Mouse (Mus musculus) heart, embryonic 10.5 days (tissue): ENCODE measurements around the gene Gm21762. TPM values are rescaled to one million over a fixed set of nuclear protein-coding genes. Genes with fewer than 3 reads are reported as not detected.
"Not testable (repeated sequence)": the region's sequence is repeated elsewhere in the genome, so short reads cannot be mapped to it uniquely, and the experiment has no call there.

Source experiments
- DNase-seq: peaks from one replicate; pipeline ENCODE4 v3.0.0-alpha.2; 2017; ENCODE audit warnings: low spot score
- H3K27ac ChIP-seq: fragments of 300-500 bp; sonication (generic); 2 replicates; pipeline ENCODE4 v1.5.1; 2016; ENCODE audit warnings: mild to moderate bottlenecking
- H3K27me3 ChIP-seq: fragments of 300-500 bp; sonication (generic); 2 replicates; pipeline ENCODE4 v1.6.1; 2016; ENCODE audit warnings: mild to moderate bottlenecking; ENCODE audit not compliant: poor library complexity, insufficient read depth, severe bottlenecking
- H3K36me3 ChIP-seq: fragments of 300-500 bp; sonication (generic); 2 replicates; pipeline ENCODE4 v1.6.1; 2016; ENCODE audit warnings: mild to moderate bottlenecking, moderate library complexity
- H3K4me1 ChIP-seq: fragments of 300-500 bp; sonication (generic); 2 replicates; pipeline ENCODE4 v1.6.1; 2016; ENCODE audit warnings: mild to moderate bottlenecking
- H3K4me3 ChIP-seq: fragments of 300-500 bp; sonication (generic); 2 replicates; pipeline ENCODE4 v1.5.1; 2016; ENCODE audit warnings: mild to moderate bottlenecking, moderate library complexity
- H3K9me3 ChIP-seq: fragments of 300-500 bp; sonication (generic); 2 replicates; pipeline ENCODE4 v1.6.1; 2016; ENCODE audit warnings: mild to moderate bottlenecking, moderate library complexity
- WGBS: fragments of 180-500 bp; shearing (Covaris S2); methylation state at CpG from one replicate; pipeline ENCODE4 v1.1.7; 2016; 5-methylcytosine and 5-hydroxymethylcytosine counted together
- polyA plus RNA-seq: library from polyadenylated mRNA; unstranded; fragments of >200 nt; fragmentation: Nextera tagmentation; extraction: Ambion mirVana; gene quantifications from 2 replicates; pipeline ENCODE4 v1.2.1, GENCODE M21; 2016

The Gm21762 gene
- polyA plus RNA-seq, result not detected in 2 replicates

- H3K36me3 ChIP-seq, DNase-seq, H3K9me3 ChIP-seq, H3K27ac ChIP-seq, H3K4me1 ChIP-seq, H3K4me3 ChIP-seq, H3K27me3 ChIP-seq: not testable (repeated sequence)
- no CpG with 5 or more reads among the region's 2 CpGs for WGBS
Observed at GRCm38 (mm10) chr13:120215847-120216246, at the start of gene Gm21762. Gene Gm21762, minus strand, starts transcription at chr13:120215947.

GRCm38 (mm10) chr13:120262870-120263269, 47.1 kb upstream of the Gm21762 start, which contains the start of gene AF067061:
Gene AF067061, plus strand, starts transcription at chr13:120263114.
- not testable (repeated sequence) for H3K9me3 ChIP-seq, H3K27me3 ChIP-seq, DNase-seq, H3K4me3 ChIP-seq, H3K27ac ChIP-seq, H3K36me3 ChIP-seq, H3K4me1 ChIP-seq
- 81% methylated on average over 2 of the region's 2 CpGs for WGBS

DNA sequence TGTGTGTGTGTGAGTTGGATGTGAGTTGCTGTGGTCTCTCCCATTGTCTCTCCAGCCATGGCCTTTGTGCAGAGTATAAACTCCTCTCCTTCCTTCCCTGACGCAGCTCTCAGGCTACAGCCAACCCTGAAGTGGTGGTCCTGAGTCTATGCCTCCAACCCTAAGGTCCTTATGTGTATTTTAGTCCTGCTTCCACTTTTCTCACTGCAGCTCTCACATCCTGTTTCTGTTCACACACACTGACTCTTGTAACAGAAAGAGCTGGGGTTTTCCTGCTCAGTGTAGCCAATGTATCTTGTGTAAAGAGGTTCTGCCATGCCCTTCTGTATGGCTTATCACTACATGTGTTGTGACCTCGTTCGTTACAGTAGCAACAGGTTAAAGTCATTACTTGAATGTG, 44.0 kb upstream of the Gm21762 start:
- H3K4me1 ChIP-seq, H3K4me3 ChIP-seq, H3K9me3 ChIP-seq, H3K36me3 ChIP-seq, H3K27ac ChIP-seq, H3K27me3 ChIP-seq, DNase-seq: not testable (repeated sequence)
- WGBS, result 65% methylated on average over 3 of the region's 3 CpGs

DNA sequence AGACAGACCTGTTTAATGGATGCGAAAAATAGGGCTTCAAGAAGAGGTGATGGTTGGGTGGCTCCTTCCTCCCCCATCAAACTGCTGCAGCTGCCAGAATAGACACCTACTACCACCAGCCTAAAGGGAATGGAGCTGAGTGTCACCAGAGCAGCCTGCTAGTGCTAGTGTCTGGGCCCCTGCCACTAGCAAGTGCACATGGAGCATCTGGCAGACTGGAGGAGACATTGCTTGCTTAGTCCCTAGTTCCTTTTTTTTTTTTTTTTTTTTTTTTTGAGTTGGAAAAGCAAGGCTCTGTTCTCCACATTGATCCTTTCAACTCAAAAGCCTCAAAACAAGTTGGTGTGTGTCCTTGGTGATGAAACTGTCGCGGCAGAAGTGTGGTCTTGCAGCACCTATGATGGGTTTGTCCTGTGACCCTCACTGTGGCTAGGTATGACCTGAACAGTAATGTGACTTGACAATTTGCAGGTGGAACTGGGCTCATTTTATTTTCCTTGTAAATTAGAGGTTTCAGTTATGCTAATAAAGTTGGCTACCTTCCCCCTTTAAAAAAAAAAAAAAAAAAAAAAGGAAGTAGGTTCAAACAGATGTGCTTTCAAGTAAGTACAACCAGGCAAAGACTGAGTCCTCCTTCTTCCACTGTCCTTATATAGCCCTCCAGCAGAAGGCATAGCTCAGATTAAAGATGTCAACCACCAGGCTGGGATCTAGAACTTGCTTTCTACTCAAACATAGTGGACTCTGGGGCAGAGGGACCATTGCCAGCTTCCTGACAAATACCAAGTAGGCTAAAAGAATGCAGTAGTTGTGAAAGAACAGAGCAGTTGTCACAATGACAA, 43.3 kb upstream of the Gm21762 start:
- not testable (repeated sequence) for H3K36me3 ChIP-seq, H3K9me3 ChIP-seq, H3K27me3 ChIP-seq, H3K27ac ChIP-seq, H3K4me1 ChIP-seq, H3K4me3 ChIP-seq, DNase-seq
- 71% methylated on average over 3 of the region's 3 CpGs for WGBS

DNA sequence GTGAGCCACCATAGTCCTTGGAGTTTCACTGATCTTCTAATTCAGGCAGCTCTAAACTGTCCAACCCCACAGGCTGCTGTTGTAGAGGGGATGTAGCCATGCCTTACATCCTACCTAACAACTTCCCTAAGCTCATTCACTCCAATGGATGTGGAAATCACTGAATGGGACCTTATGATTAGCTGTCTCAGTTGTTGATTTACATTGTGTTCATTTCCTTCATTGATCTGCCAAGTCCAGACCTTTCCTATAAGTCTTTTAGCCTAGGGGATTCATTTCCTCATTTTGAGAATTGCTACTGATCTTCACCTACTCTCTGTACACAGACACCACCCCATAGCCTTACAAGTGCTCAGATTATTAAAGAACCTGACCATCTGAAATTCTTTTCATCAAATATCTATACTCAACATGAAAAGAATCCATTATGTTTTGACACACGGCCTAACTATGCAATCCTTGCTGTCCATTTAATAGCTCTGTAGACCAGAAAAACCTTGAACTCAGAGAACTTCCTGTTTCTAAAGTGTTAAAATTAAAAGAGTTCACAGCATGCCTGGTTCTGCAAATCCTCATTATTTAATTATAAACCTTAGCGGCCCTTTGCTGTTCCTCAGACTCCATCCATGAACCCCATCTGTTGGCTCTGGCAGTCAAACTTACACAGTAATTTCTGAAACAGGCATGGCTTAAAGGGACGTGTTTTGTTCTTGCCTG, 35.6 kb upstream of the Gm21762 start:
- not testable (repeated sequence) for H3K4me1 ChIP-seq, H3K27ac ChIP-seq, H3K4me3 ChIP-seq, H3K36me3 ChIP-seq, H3K27me3 ChIP-seq, DNase-seq, H3K9me3 ChIP-seq
- WGBS, result 73% methylated on average over 2 of the region's 3 CpGs

DNA sequence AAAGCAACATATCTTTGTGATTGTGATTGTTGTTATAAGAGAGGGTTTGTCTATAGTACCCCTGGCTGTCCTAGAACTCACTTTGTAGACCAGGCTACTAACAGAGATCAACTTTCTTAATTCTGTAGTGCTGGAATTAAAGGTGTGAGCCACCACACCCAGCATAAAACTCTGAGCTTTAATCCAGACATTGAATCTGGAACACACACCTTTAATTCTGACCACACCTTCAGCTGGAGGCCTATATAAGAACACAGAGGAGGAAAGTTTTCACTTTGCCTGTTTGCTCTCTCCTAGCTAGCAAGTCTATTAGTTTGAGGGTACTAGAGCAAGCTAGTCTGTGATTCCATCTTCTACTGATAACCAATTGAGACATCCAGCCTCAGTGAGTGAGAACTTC, 23.1 kb upstream of the Gm21762 start, which contains the start of gene Gm21731:
TSS of gene Gm21731 (plus strand) at position 301 of the 400 bp plus-strand sequence.
- not testable (repeated sequence) for H3K36me3 ChIP-seq, H3K27me3 ChIP-seq, DNase-seq, H3K4me1 ChIP-seq, H3K9me3 ChIP-seq, H3K27ac ChIP-seq, H3K4me3 ChIP-seq

GRCm38 (mm10) chr13:120232447-120233049, 16.8 kb upstream of the Gm21762 start:
- 72% methylated on average over 13 of the region's 25 CpGs for WGBS
- not testable (repeated sequence) for H3K27me3 ChIP-seq, H3K27ac ChIP-seq, H3K4me3 ChIP-seq, DNase-seq, H3K9me3 ChIP-seq, H3K36me3 ChIP-seq, H3K4me1 ChIP-seq

- WGBS, result 94% methylated on average over 17 of the region's 17 CpGs
- not testable (repeated sequence) for DNase-seq, H3K4me3 ChIP-seq, H3K27me3 ChIP-seq, H3K36me3 ChIP-seq, H3K4me1 ChIP-seq, H3K27ac ChIP-seq, H3K9me3 ChIP-seq
Observed at GRCm38 (mm10) chr13:120231798-120232197, 16.1 kb upstream of the Gm21762 start.

DNA sequence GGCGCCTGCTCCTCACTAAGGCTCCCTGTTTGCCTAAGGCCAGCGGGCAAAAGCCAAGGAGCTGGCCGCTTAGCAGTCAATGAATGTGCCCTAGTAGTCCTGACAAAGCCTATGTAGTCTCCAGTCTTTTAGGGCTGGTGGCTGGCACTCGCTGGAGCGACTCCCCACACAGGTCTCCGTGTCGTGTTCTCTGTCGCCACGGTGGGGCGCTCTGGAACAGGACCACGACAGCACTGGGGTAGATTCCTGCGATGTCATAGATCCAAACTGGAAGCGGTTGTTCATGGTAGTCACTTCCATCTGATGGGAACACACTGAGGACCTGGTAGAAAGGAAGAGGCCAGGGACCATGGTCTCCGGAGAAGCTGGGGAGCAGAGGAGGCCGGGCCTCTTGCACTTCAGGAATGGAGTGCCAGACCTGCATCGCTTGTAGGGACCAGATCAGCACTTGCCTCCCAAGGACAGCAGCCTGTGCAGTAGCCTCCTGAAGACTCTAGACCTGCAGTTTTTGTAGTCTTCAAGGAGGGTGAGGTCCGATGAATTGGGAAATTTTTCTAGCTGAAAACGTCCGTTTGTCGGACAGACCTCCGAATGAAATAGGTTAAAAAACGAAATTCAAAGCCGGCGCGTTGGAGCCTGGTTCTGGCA, 7.4 kb upstream of the Gm21762 start:
- not testable (repeated sequence) for H3K27me3 ChIP-seq, H3K4me1 ChIP-seq, H3K4me3 ChIP-seq, H3K9me3 ChIP-seq, H3K27ac ChIP-seq, H3K36me3 ChIP-seq, DNase-seq
- WGBS, result 88% methylated on average over 16 of the region's 25 CpGs

GRCm38 (mm10) chr13:120220922-120221321, 5.2 kb upstream of the Gm21762 start:
- not testable (repeated sequence) for H3K27me3 ChIP-seq, DNase-seq, H3K4me1 ChIP-seq, H3K36me3 ChIP-seq, H3K9me3 ChIP-seq, H3K27ac ChIP-seq, H3K4me3 ChIP-seq
- WGBS, result 91% methylated on average over 5 of the region's 5 CpGs

- H3K4me1 ChIP-seq, H3K36me3 ChIP-seq, H3K27me3 ChIP-seq, H3K27ac ChIP-seq, DNase-seq, H3K4me3 ChIP-seq, H3K9me3 ChIP-seq: not testable (repeated sequence)
- WGBS, result 73% methylated on average over 6 of the region's 8 CpGs
Observed at GRCm38 (mm10) chr13:120196189-120196821, 19.4 kb downstream of the Gm21762 start.

DNA sequence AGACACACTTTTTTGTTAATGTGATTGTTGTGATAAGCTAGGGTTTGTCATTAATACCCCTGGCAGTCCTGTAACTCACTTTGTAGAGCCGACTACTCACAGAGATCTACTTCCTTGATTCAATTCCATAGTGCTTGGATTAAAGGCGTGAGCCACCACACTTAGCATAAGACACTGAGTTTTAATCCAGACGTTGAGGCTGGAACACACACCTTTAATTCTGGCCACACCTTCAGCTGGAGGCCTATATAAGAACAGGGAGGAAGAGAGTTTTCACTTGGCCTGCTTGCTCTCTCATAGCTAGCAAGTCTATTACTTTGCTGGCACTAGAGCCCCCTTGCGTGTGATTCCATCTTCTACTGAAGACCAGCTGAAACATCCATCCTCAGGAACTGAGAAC, 43.6 kb downstream of the Gm21762 start, which contains the start of gene Gm21818:
TSS of gene Gm21818 (plus strand) at position 301 of the 400 bp plus-strand sequence.
- 62% methylated on average over 4 of the region's 4 CpGs for WGBS
- not testable (repeated sequence) for H3K4me3 ChIP-seq, H3K9me3 ChIP-seq, H3K27me3 ChIP-seq, DNase-seq, H3K4me1 ChIP-seq, H3K36me3 ChIP-seq, H3K27ac ChIP-seq
